Mouse (Mus musculus) bone marrow, adult 2 months (tissue): Measurements from ENCODE around the gene Pxdc1. TPM values are rescaled to one million over a fixed set of nuclear protein-coding genes. Genes with fewer than 3 reads are reported as not detected.

Experiments used
- H3K27ac ChIP-seq: fragments of 200-500 bp; 2 replicates; pipeline ENCODE4 v1.5.1; 2012; ENCODE audit warnings: low read depth, mild to moderate bottlenecking, control low read depth, inconsistent platforms, low read length; ENCODE audit not compliant: control insufficient read depth, poor library complexity, insufficient read depth
- H3K4me1 ChIP-seq: fragments of 200-500 bp; 2 replicates; pipeline ENCODE4 v1.6.1; 2011; ENCODE audit warnings: low read length; ENCODE audit not compliant: control insufficient read depth, insufficient read depth
- H3K4me3 ChIP-seq: fragments of 200-500 bp; replicated peaks from 2 replicates; pipeline ENCODE3; 2011; ENCODE audit warnings: mild to moderate bottlenecking, low read depth, low read length, control low read depth; ENCODE audit not compliant: control insufficient read depth
- CTCF ChIP-seq: fragments of 200-500 bp; IDR thresholded peaks from 2 replicates; pipeline ENCODE4 v1.5.1; 2011; ENCODE audit warnings: low read length, control low read depth; ENCODE audit not compliant: control insufficient read depth, insufficient read depth
- POLR2A ChIP-seq: fragments of 200-500 bp; IDR thresholded peaks from 2 replicates; pipeline ENCODE4 v1.6.1; 2011; ENCODE audit warnings: low read depth, mild to moderate bottlenecking, control low read depth, low read length, borderline replicate concordance; ENCODE audit not compliant: control insufficient read depth
- polyA plus RNA-seq: library from polyadenylated mRNA; stranded (reverse); fragments of >200 nt; gene quantifications from 2 replicates; pipeline ENCODE4 v1.2.4, GENCODE M21; 2011; ENCODE audit warnings: low replicate concordance; ENCODE audit not compliant: missing spikeins, insufficient read depth, insufficient read length

Pxdc1 gene
- polyA plus RNA-seq, 1 experiment = 5.0 TPM

DNA sequence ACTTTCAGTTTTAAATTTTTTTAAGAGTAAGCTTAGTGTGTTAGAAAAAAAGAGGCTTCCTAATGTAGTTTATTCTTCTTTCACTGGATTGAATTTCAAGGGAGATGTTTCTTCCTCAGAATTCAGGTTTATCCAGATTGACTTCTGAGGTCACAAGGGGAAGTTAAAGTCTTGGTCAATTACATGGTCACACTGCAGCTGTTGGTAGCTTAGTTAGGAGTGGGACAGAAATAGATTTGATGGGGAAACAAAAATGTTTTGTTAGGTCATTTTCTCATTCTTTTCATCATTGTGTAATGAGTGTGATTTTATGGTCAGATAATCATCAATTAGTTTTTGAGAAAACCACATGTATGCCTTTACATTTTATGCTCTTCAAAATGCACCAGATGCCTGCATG, 56.5 kb downstream of the Pxdc1 start:
- Histone ChIP-seq H3K4me3 (no peak overlapping the region), H3K4me1 (no peaks in the 10 kb centered on the region), H3K27ac (no peak overlapping the region)
- TF ChIP-seq POLR2A (no peak), CTCF (no peak)

Other genes with a start within 250 kb of the Pxdc1 start
- not detected in 2 replicates for gene Fam50b, start 81.4 kb upstream of the Pxdc1 start, polyA plus RNA-seq
- 112 and 207 TPM in 2 replicates for gene Prpf4b, start 221.8 kb upstream of the Pxdc1 start, polyA plus RNA-seq